Mouse (Mus musculus): Measurements from ENCODE around the gene Pym1.
A peak's percentile ranks its signal among the peaks of the same experiment; 100 is the strongest.

Gene Pym1

DNA sequence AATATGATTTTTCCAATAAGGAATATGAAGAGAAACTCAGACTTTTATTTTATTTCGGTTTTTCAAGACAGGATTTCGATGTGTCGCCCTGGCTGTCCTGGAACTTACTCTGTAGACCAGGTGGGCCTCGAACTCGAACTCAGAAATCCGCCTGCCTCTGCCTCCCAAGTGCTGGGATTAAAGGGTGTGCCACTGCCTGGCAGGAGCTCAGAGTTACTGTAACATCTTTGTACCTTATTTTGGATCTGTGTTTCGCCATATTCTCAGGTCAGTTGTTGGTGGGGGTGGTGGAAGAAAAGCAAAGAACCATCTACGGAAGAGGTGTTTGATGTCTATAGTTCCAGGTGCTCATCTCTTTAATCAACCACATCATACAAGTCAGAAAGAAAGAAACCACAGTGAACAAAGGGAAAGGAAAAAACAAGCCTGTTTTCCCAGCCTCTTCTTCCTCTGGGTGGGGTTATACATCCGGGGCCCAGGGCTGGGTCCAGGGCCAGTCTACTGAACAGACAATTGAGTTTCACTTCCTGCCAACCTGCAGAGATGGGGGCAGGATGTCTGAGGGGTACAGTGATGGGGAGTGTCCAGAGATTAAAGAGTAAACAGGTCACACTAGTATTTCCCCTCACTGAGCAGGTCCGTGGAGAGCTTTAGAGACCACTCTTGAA is 1.6 kb upstream of the Pym1 start:
- no peak for DNase-seq

DNA sequence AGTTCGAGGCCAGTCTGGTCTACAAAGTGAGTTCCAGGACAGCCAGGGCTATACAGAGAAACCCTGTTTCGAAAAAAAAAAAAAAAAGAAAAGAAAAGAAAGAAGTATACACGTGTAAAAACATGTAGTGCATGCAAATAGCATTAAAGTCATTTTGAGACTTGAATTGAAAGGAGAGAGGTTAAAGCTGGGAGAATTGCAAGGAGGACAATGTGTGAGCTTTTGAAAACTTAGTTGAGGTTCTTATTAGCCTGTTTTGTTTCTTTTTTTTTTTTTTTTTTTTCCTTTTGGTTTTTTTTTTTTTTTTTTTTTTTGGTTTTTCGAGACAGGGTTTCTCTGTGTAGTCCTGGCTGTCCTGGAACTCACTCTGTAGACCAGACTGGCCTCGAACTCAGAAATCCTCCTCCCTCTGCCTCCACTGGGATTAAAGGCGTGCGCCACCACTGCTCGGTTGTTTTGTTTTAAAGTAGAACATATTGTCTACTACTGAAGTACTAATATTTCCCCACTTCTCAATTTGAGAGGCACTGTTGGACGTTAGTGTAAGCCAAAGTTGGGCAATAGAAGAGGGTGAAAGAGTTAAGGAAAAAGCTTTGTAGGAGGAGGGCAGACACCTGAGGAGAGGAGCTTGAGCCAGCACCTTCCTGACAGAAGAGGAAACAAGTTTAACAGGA is 580 bp upstream of the Pym1 start:
- DNase-seq, result no peak

GRCm38 (mm10) chr10:128748252-128748864 is 669 bp downstream of the Pym1 start:
- peak; percentile 83 for DNase-seq

- no peak for DNase-seq
Observed at GRCm38 (mm10) chr10:128772895-128773294, 25.2 kb downstream of the Pym1 start.

GRCm38 (mm10) chr10:128773685-128774084 is 26.0 kb downstream of the Pym1 start:
- no peak for DNase-seq

DNA sequence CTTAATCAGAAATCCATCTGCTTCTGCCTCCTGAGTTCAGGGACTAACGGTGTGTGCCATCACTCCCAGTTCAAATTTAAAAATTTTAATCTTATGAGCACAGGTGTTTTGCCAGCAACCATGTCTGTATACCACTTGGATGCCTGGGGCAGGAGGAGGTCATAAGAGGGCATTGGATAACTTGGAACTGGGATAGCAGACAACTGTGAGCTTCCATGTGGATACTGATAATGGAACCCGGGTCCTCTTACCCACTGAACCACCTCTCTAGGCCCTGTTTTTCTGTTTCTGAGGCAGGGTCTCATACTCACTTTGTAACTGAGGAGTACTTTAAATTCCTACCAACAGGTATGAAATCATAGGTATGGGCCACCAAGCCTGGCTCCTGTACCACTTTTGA is 30.8 kb downstream of the Pym1 start:
- DNase-seq, result no peak

GRCm38 (mm10) chr10:128779011-128779795 is 31.5 kb downstream of the Pym1 start:
- DNase-seq, result no peak

- no peak for DNase-seq
Observed at GRCm38 (mm10) chr10:128780200-128780599, 32.5 kb downstream of the Pym1 start.

DNA sequence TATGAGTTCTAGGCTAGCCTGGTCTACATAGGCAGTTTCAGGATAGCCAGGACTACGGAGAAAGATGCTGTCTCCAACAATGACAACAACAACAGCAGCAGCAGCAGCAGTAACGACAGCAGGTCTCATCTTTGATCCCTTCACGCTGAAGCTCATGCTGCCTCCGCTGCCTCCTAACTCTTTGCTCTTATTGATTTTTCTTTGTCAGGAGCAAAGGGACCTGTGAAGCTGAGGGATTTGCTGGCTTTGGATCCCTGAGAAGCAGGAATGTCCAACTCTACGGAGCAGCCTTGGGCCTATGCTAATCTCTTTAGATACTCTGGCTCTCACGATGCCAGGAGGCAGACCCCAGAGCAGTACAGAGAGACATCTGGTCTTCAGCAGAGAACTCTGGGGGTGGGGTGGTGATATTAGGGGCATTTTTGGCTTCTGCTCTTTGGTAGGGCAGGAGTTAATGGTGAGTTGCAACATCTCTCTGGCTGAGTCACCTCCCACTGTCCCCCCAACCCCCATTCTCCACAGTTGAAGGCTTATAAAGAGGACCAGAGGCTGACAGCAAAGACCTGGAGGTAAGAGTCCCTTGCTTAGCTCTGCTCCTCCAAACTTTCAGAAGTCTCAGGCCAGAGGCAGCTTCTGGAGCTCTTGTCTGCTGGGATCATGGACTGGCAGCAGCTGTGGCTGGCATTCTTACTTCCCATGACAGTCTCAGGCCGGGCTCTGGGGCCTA is 42.9 kb downstream of the Pym1 start, which contains the start of gene Mmp19:
Mmp19 (plus strand) TSS at position 513 of the 727 bp plus-strand sequence.
- no peak for DNase-seq

GRCm38 (mm10) chr10:128792041-128792440 is 44.4 kb downstream of the Pym1 start:
- DNase-seq, result no peak

DNA sequence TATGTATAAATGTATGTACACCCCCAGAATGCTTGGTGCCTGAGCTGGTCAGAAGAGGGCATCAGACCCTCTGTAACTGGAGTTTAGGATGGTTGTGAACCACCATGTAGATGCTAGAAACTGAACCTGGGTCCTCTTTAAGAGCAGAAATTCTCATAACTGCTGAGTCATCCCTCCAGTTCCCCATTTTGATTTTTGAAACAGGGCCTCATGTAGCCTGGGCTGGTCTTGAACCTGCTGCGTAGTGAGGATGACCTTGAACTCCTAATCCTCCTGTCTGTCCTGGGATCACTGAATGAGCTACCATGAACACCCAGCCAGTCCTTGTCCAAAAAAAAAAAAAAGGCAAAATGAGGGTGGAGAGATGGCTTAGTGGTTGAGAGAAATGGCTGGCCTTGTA is 45.6 kb downstream of the Pym1 start:
- no peak for DNase-seq

DNA sequence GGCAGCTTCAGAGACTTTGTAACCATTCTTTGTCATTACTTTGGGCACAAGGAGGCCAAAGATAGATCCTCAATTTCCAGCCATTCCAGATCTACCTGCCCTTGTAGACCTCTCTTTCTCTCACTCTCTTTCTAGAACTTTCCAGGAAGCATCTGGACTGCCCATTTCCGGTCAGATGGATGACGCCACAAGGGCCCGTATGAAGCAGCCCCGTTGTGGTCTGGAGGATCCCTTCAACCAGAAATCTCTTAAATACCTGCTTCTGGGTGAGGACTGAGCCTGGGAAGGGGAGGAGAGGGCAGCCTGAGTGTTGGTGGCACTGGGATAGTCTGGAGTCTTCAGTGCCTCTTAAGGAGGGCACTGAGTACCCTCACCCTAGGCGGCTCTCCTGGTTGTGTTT is 46.7 kb downstream of the Pym1 start:
- no peak for DNase-seq

- DNase-seq, result no peak
Observed at GRCm38 (mm10) chr10:128795581-128795980, 47.9 kb downstream of the Pym1 start.

- DNase-seq, result no peak
Observed at GRCm38 (mm10) chr10:128798676-128799075, 51.0 kb downstream of the Pym1 start.

- DNase-seq, result no peak
Observed at GRCm38 (mm10) chr10:128801981-128802495, 54.3 kb downstream of the Pym1 start.

DNA sequence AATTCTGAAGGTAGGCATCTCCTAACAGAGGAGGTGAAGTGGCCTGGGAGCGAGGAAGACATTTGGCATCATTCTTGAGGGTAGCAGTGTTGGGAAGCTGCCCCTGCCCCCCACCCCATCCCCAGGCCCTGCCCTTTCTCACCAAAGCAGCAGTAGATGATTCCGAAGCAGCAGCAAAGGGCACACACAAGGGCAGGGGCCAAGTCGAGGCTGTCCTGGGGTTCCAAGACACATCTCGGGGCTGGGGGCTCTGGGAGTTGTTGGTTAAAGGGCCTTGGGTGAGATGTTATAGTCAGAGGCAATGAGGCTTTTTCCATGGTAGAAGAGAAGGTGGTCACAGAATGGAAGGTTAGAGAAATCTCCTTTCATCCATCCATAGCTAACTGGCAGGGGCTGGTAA is 55.3 kb downstream of the Pym1 start:
- no peak for DNase-seq

- no peak for DNase-seq
Observed at GRCm38 (mm10) chr10:128803361-128803760, 55.7 kb downstream of the Pym1 start.

GRCm38 (mm10) chr10:128803771-128804270 is 56.1 kb downstream of the Pym1 start, which contains the start of gene Dnajc14:
TSS of gene Dnajc14 (plus strand) at chr10:128804062.
- peak; percentile 66 for DNase-seq

DNA sequence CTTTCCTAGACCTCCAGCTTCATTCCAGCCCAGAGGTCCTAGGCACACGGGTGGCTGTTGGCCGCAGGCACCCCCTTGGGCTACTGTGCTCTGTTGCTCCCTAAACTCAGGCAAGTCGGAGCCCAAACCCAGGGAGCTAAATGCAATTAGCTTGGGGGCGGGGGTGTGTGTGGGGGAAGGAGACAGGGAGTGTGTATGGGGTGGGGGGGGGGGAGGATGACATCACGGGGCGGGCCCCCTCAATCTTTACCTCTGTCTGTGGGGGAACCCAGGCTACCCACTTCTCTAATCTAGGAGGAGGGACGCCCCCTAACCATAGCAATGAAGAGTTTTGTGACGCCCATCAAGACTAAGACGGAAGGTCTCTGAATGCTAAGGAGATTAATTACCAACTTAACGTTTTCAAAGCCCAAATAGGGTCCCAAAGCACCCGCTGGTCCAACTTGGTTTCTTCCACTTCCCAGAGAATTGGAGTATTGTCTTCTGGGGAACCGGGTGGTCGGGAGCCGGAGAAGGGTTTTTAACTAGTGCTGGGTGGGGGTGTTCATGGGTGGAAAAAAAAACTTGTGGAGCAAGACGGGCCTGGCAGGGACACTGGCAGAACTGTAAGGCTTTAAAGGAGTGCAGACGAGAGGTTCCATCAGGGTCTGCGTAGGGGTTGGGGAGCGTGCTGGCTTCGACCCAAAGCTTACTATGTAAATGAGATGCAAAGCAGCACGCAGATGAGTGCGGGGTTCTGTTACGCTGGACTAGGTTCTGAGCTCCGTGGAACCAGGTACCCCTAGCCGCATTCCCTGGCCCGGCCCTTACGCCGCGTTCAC is 56.8 kb downstream of the Pym1 start, which contains the start of gene Tmem198b:
Tmem198b (minus strand) TSS at position 100 of the 821 bp plus-strand sequence.
- DNase-seq, result peak; percentile 72

GRCm38 (mm10) chr10:128805092-128806000 is 57.7 kb downstream of the Pym1 start:
- DNase-seq, result peak; percentile 96
